Mouse (Mus musculus): ENCODE measurements around the gene Radil.

Radil gene

GRCm38 (mm10) chr5:142537286-142537685 is 13.6 kb downstream of the Radil start:
- peak; percentile 28 for DNase-seq

GRCm38 (mm10) chr5:142535388-142535787 is 15.5 kb downstream of the Radil start:
- no peak for DNase-seq

GRCm38 (mm10) chr5:142529915-142530314 is 21.0 kb downstream of the Radil start, which contains the start of gene Papolb:
TSS of gene Papolb (minus strand) at chr5:142530076.
- DNase-seq = no peak

- no peak for DNase-seq
Measured at GRCm38 (mm10) chr5:142524711-142525464, 26.0 kb downstream of the Radil start.

- DNase-seq = no peak
Measured at GRCm38 (mm10) chr5:142521195-142521866, 29.6 kb downstream of the Radil start.

- no peak for DNase-seq
Measured at GRCm38 (mm10) chr5:142520360-142520759, 30.5 kb downstream of the Radil start.

GRCm38 (mm10) chr5:142518973-142519372 is 31.9 kb downstream of the Radil start:
- DNase-seq = no peak

- no peak for DNase-seq
Measured at GRCm38 (mm10) chr5:142512112-142512511, 38.8 kb downstream of the Radil start.

GRCm38 (mm10) chr5:142510061-142510414 is 40.9 kb downstream of the Radil start:
- DNase-seq = no peak

- no peak for DNase-seq
Measured at GRCm38 (mm10) chr5:142509141-142510060, 41.5 kb downstream of the Radil start.

- DNase-seq = no peak
Measured at GRCm38 (mm10) chr5:142505695-142506423, 45.0 kb downstream of the Radil start.

GRCm38 (mm10) chr5:142504175-142504574 is 46.7 kb downstream of the Radil start:
- DNase-seq = no peak

- DNase-seq = peak; percentile 88
Measured at GRCm38 (mm10) chr5:142502414-142502813, 48.5 kb downstream of the Radil start.

GRCm38 (mm10) chr5:142500918-142501317 is 50.0 kb downstream of the Radil start:
- no peak for DNase-seq

- DNase-seq = no peak
Measured at GRCm38 (mm10) chr5:142498964-142499363, 51.9 kb downstream of the Radil start.

- DNase-seq = no peak
Measured at GRCm38 (mm10) chr5:142495321-142496096, 55.4 kb downstream of the Radil start.

- no peak for DNase-seq
Measured at GRCm38 (mm10) chr5:142493307-142493706, 57.6 kb downstream of the Radil start.

- no peak for DNase-seq
Measured at GRCm38 (mm10) chr5:142489955-142490707, 60.8 kb downstream of the Radil start.

GRCm38 (mm10) chr5:142486654-142487053 is 64.2 kb downstream of the Radil start:
- no peak for DNase-seq

- no peak for DNase-seq
Measured at GRCm38 (mm10) chr5:142483581-142483980, 67.3 kb downstream of the Radil start.

GRCm38 (mm10) chr5:142482512-142482911 is 68.4 kb downstream of the Radil start:
- DNase-seq = peak; percentile 33
